Mouse (Mus musculus) forebrain, embryonic 15.5 days (tissue): Measurements from ENCODE around the gene Dnah11. TPM values are rescaled to one million over a fixed set of nuclear protein-coding genes. Genes with fewer than 3 reads are reported as not detected.
"Not testable (repeated sequence)": the region's sequence is repeated elsewhere in the genome, so short reads cannot be mapped to it uniquely, and the experiment has no call there.

ENCODE experiments used
- ATAC-seq: fragments of 200-750 bp; cut with Nextera tagmentation; replicated peaks from 2 replicates; pipeline ENCODE4 v1.8.0; 2017; ENCODE audit warnings: mild to moderate bottlenecking, moderate TSS enrichment, moderate library complexity
- H3K27ac ChIP-seq: fragments of 300-500 bp; sonication (generic); replicated peaks from 2 replicates; pipeline ENCODE4 v1.5.1; 2015; ENCODE audit warnings: mild to moderate bottlenecking, inconsistent platforms
- H3K27me3 ChIP-seq: fragments of 300-500 bp; sonication (generic); 2 replicates; pipeline ENCODE4 v1.6.1; 2015; ENCODE audit warnings: inconsistent platforms
- H3K36me3 ChIP-seq: fragments of 300-500 bp; sonication (generic); 2 replicates; pipeline ENCODE4 v1.6.1; 2015; ENCODE audit warnings: mild to moderate bottlenecking, inconsistent platforms
- H3K4me1 ChIP-seq: fragments of 300-500 bp; sonication (generic); 2 replicates; pipeline ENCODE4 v1.6.1; 2015; ENCODE audit warnings: inconsistent platforms
- H3K4me2 ChIP-seq: fragments of 300-500 bp; sonication (generic); replicated peaks from 2 replicates; pipeline ENCODE4 v1.6.1; 2015; ENCODE audit warnings: mild to moderate bottlenecking, inconsistent platforms
- H3K4me3 ChIP-seq: fragments of 300-500 bp; sonication (generic); 2 replicates; pipeline ENCODE4 v1.5.1; 2015; ENCODE audit warnings: mild to moderate bottlenecking, inconsistent platforms
- H3K9ac ChIP-seq: fragments of 300-500 bp; sonication (generic); replicated peaks from 2 replicates; pipeline ENCODE4 v1.6.1; 2015; ENCODE audit warnings: mild to moderate bottlenecking, inconsistent platforms
- H3K9me3 ChIP-seq: fragments of 300-500 bp; sonication (generic); 2 replicates; pipeline ENCODE4 v1.6.1; 2016; ENCODE audit warnings: inconsistent platforms
- WGBS: fragments of 180-500 bp; shearing (Covaris S2); methylation state at CpG from one replicate; pipeline ENCODE4 v1.1.7; 2015; ENCODE audit warnings: mixed read lengths; 5-methylcytosine and 5-hydroxymethylcytosine counted together
- polyA plus RNA-seq: library from polyadenylated mRNA; unstranded; fragments of >200 nt; fragmentation: Nextera tagmentation; extraction: Ambion mirVana; gene quantifications from 2 replicates; pipeline ENCODE4 v1.2.1, GENCODE M21; 2015

Dnah11 gene
- polyA plus RNA-seq, 1 experiment from 2014 or later: 0.46 TPM

DNA sequence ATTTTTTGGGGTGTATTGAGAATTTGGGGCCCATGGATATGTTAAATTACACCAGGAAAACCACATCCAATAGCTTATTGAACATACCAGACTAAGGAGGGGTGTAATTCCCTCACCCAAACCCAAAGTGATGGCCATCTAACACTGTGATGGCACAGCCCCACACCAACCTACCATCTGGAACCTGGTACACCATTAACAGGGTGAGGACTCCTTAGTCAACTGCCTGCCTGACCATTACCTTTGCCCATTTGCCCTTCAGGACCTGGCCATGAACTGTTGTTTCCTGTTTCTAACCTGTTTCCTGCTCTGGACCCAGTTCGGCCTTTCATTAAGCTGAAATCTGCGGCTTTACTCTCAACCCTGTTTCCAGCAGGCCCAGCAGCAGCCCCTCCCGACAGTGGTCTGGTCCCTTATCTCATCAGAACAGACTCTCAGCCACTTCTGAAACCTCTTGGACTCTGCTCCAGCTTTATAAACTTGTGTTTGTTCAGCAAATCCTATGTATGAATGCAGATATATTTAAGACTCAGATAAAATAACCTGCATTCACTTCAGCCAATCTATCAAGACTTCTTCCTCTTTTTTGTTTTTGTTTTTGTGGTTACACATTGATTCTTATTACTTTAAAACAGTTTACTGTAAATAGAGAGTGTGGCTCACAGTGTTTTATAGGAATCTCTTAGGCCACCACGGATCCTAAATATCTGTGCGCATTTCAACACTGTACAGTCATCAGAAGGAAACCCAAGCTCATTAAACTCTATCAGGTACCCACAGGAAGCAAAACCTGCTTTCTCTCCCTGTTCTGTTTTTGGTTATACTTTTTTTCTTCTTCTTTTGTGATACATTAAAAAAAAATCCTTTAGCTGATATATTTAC, 251.8 kb downstream of the Dnah11 start:
- Histone ChIP-seq H3K4me3 (no peak overlapping the region), H3K4me2 (no peak overlapping the region), H3K27ac (no peak overlapping the region), H3K4me1 (no peaks in the 10 kb centered on the region), H3K9me3 (no peaks in the 10 kb centered on the region), H3K36me3 (no peaks in the 10 kb centered on the region), H3K27me3 (no peaks in the 10 kb centered on the region), H3K9ac (no peak overlapping the region)
- ATAC-seq: no peak
- 87% methylated on average over 5 of the region's 5 CpGs for WGBS

DNA sequence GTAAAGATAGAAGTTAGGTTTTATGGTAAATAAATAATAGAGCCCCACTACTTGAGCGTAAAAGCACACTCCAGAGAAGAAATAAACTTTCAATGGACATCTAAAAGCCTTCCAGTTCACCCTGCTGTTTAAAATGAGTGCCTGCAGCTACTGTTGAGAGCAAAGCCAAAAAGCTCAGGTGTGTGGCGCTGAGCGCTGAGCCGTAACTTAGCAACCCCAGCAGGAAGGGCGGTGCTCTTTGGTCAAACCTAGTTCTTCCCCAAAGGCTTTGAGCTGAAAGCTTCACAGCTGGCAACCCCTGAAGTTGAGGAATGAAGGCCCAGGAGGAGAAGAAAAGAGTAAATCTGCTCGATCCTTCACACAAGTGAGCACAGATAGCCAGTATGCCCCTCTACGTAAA, 256.9 kb downstream of the Dnah11 start:
- ATAC-seq: no peak
- Histone ChIP-seq H3K27me3 (no peaks in the 10 kb centered on the region), H3K27ac (no peak overlapping the region), H3K4me3 (no peak overlapping the region), H3K4me1 (no peaks in the 10 kb centered on the region), H3K9me3 (no peaks in the 10 kb centered on the region), H3K36me3 (no peaks in the 10 kb centered on the region), H3K4me2 (no peak overlapping the region), H3K9ac (no peak overlapping the region)
- 29% methylated on average over 7 of the region's 7 CpGs for WGBS

DNA sequence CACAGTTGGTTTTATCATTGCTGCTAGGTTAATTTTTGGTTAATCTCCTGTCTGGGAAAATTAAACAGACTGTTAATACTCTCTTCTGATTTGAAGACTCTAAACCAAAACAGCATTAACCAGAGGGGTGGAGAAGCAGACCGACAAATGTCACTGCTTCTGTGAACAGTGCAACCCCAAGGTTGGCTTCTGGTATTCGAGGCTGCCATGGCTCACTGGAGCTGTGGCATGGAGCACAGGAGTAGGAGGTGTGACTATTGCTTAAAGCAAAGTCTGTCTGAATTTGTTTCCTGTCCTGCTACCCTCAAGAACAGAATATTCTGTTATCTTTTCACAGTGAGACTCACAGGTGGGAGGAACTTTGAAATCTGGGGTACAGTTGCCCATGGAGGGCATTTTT, 260.6 kb downstream of the Dnah11 start:
- H3K9me3 ChIP-seq: no peaks in the 10 kb centered on the region
- no peak overlapping the region for H3K27ac ChIP-seq
- H3K4me3 ChIP-seq: no peak overlapping the region
- H3K4me1 ChIP-seq: no peaks in the 10 kb centered on the region
- ATAC-seq: no peak
- H3K4me2 ChIP-seq: no peak overlapping the region
- WGBS: 76% methylated on average over 2 of the region's 2 CpGs
- H3K9ac ChIP-seq: no peak overlapping the region
- H3K36me3 ChIP-seq: no peaks in the 10 kb centered on the region
- H3K27me3 ChIP-seq: no peaks in the 10 kb centered on the region

DNA sequence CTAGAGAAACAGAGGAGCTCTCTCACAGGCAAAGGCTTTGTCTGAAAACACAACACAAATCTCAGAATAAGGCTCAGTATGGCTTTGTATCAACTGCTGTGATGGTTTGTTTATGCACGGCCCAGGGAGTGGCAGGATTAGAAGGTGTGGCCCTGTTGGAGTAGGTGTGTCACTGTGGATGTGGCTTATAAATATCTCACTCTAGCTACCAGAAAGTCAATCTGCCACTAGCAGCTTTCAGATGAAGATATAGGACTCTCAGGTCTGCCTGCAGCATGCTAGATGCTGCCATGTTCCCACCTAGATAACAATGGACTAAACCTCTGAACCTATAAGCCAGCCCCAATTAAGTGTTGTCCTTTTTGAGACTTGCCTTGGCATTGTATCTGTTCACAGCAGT, 266.8 kb downstream of the Dnah11 start:
- Histone ChIP-seq H3K9ac (no peak overlapping the region), H3K4me3 (no peak overlapping the region), H3K27ac (no peak overlapping the region), H3K4me1 (no peaks in the 10 kb centered on the region), H3K4me2 (no peak overlapping the region), H3K27me3 (no peaks in the 10 kb centered on the region), H3K36me3 (no peaks in the 10 kb centered on the region), H3K9me3 (no peaks in the 10 kb centered on the region)
- WGBS: 76% methylated on average over 1 of the region's 1 CpGs
- ATAC-seq: no peak

DNA sequence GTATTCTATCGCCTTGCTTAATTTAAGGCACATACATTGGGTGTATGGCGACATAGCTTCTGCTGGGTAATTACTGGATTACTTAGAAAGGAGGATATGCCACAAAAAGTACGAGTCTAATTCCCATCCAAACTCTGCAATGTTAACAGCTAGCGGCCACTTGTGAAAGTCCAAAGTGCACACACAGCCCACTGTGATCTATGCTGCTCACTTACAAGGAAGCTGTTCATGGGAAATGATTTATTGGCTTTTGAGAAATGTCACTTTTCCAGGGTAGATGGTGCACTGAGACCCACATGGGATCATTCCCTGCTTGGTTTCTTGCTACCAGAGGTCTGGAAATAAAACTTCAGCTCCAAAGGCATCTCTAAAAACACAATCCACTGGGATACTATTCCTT, 269.1 kb downstream of the Dnah11 start:
- H3K27ac ChIP-seq: no peak overlapping the region
- H3K4me2 ChIP-seq: no peak overlapping the region
- WGBS: 87% methylated on average over 4 of the region's 4 CpGs

DNA sequence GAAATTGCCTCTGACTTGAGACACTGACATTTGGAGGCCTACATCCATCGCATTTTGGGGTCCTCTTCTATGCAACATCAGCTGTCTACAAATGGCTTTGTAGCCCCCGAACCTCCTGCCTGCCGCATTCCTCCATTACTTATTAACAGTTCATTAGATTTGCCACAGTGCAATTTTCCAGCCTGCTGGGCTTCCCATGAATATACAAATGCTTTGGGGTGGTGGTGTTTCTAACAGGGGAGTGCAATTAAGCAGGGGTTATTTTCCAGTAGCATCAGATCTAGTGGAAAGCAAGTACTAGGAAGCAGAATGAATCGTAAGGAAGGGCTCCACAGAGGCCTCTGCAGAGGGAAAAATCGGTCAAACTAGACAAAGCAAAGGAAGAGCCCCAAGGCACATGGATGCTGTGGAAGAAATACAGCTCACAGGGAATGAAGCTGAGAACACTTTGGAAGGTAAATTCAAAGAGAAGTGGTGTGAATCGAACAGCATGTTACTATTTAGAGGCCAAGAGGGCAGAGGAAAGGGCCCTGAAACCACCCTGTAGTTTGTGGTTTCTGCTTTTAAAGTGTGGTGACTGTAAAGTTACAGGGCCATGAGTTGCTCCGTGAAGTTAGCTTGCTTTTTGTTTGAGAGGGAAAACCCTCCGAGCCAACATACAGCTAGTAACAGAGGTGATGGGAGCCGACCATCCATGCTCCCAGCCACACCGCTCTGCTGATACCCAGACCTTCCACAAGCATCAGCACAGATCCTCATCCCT, 282.8 kb downstream of the Dnah11 start:
- no peaks in the 10 kb centered on the region for H3K9me3 ChIP-seq
- peaks cover 22% of the 10 kb centered on the region for H3K4me1 ChIP-seq
- H3K27me3 ChIP-seq: no peaks in the 10 kb centered on the region
- H3K4me3 ChIP-seq: no peak overlapping the region
- H3K9ac ChIP-seq: no peak overlapping the region
- WGBS: 28% methylated on average over 10 of the region's 10 CpGs
- no peak overlapping the region for H3K4me2 ChIP-seq
- H3K27ac ChIP-seq: no peak overlapping the region
- no peaks in the 10 kb centered on the region for H3K36me3 ChIP-seq
- ATAC-seq: no peak

More for the DNA sequence above, 269.1 kb downstream of the Dnah11 start:
- Histone ChIP-seq H3K4me3 (no peak overlapping the region), H3K36me3 (no peaks in the 10 kb centered on the region), H3K9me3 (no peaks in the 10 kb centered on the region), H3K4me1 (no peaks in the 10 kb centered on the region), H3K27me3 (no peaks in the 10 kb centered on the region), H3K9ac (no peak overlapping the region)
- ATAC-seq: no peak

DNA sequence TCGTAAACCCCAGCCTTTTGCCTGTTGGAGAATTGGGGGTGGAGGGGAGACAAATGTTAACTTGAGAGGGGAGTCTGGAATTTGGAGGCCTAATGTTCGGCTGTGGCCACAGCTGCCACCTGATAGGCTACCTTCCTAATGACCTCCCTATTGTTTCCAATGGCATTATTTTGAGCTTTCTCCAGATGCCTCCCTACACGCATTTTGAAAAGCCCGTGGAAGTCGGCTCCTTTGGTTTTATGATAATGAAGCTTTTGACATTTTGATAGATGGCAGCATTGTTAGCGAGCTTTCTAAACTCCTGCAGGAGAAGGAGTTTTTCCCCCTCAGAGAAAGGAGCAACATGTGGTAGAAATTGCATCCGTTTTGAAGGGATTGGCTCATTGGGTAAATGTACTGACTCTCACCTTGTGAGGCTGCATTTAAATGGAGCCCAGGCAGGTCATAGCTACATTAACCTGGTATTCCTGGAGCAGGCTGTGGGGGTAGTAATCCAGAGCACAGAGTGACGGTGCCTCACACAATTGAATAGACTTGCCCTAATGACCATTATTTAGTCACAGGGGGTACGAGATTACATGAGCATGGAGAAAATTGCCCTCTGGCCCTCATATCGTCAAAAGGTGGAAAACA, 284.1 kb downstream of the Dnah11 start:
- Histone ChIP-seq H3K9ac (no peak overlapping the region), H3K4me1 (peaks cover 22% of the 10 kb centered on the region), H3K4me3 (no peak overlapping the region), H3K4me2 (no peak overlapping the region), H3K9me3 (no peaks in the 10 kb centered on the region), H3K27me3 (no peaks in the 10 kb centered on the region), H3K36me3 (no peaks in the 10 kb centered on the region), H3K27ac (no peak overlapping the region)
- WGBS: 11% methylated on average over 10 of the region's 10 CpGs
- no peak for ATAC-seq

DNA sequence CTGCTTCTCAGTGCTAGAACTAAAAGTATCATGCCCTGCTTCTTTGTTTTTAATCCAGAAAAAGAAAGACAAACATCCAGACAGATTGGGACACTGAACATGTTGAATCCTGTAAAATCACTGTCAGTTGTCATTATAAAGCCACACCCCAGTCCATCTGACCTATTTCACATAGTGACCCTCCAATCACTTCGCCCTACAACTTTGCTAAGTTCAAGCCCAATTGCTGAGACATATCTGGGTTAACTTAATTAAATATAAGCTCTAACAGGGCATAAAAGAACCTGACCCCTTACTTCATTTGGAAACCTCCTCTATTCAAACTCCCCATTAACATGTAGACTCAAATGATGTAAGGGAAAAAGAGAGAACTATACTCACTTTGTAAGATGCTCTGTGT, 287.4 kb downstream of the Dnah11 start:
- no peak overlapping the region for H3K9ac ChIP-seq
- H3K36me3 ChIP-seq: no peaks in the 10 kb centered on the region
- 79% methylated on average over 1 of the region's 1 CpGs for WGBS
- no peak overlapping the region for H3K27ac ChIP-seq
- H3K27me3 ChIP-seq: no peaks in the 10 kb centered on the region
- no peaks in the 10 kb centered on the region for H3K9me3 ChIP-seq
- no peak overlapping the region for H3K4me3 ChIP-seq
- peaks cover 20% of the 10 kb centered on the region for H3K4me1 ChIP-seq
- ATAC-seq: no peak
- no peak overlapping the region for H3K4me2 ChIP-seq

DNA sequence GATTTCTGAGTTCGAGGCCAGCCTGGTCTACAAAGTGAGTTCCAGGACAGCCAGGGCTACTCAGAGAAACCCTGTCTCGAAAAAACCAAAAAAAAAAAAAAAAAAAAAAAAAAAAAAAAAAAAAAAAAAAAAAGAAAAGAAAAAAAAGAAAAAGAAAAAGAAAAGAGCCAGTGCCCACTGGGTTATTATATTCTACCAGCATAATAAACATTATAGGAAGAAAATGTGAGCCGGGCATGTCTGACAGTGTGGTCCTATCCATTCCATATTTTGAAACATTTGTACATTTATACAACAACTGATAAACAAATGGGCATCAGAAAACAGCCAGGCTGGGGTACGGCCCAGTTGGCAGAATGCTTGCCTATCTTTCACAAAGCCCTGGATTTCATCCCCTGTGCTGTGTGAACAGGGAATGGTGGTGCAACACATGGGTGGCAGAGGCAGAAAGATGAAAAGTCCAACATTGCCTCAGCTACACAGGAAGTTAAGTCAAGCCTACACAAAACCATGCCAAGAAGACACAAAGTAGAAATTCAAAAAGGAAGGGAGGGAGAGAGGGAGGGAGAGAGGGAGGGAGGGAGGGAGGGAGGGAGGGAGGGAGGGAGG, 293.5 kb downstream of the Dnah11 start:
- not testable (repeated sequence) for H3K36me3 ChIP-seq, H3K9ac ChIP-seq, H3K4me3 ChIP-seq, ATAC-seq, H3K4me1 ChIP-seq, H3K9me3 ChIP-seq, H3K4me2 ChIP-seq, H3K27me3 ChIP-seq, H3K27ac ChIP-seq
- WGBS: 84% methylated on average over 4 of the region's 4 CpGs

DNA sequence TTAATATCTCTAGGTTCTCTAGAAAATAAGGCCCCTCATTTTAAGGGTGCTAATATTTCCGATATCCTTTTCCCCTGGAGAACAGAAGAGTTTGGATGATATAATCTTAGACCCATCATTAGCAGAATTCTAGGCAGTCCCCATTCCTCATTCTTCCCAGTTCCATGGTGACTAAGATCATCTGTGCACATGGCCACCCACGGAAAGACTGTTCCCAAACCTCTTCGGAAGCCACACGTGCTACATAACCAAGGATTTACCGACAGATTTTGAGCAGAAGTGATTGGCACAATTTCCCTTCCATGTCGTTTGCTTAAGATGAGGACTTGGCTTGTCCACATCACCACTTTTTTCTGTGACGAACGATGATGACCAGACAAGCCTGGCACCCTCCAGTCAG, 295.2 kb downstream of the Dnah11 start:
- H3K9me3 ChIP-seq: no peaks in the 10 kb centered on the region
- H3K4me3 ChIP-seq: no peak overlapping the region
- ATAC-seq: no peak
- H3K4me2 ChIP-seq: no peak overlapping the region
- 87% methylated on average over 8 of the region's 8 CpGs for WGBS
- H3K27ac ChIP-seq: no peak overlapping the region
- H3K36me3 ChIP-seq: no peaks in the 10 kb centered on the region
- H3K4me1 ChIP-seq: no peaks in the 10 kb centered on the region
- no peaks in the 10 kb centered on the region for H3K27me3 ChIP-seq
- no peak overlapping the region for H3K9ac ChIP-seq

DNA sequence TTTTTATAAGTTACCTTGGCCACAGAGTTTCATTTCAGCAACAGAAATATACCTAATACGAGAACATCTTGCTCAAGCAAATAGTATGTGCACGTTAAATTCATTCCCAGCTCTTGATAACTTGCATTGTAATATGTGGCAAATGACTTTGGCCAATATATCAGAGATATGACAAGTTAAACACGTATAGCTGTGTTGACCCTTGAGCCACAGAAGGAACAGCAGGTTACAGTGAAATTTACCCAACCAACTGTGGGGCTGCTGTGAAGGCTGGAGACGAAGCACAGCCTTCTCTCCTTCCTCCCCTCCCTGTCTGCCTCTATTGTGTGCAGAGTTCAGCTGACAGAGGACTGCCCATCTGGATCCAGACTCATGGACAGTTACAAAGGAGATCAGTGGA, 297.5 kb downstream of the Dnah11 start:
- WGBS: 66% methylated on average over 2 of the region's 4 CpGs
- not testable (repeated sequence) for H3K36me3 ChIP-seq

DNA sequence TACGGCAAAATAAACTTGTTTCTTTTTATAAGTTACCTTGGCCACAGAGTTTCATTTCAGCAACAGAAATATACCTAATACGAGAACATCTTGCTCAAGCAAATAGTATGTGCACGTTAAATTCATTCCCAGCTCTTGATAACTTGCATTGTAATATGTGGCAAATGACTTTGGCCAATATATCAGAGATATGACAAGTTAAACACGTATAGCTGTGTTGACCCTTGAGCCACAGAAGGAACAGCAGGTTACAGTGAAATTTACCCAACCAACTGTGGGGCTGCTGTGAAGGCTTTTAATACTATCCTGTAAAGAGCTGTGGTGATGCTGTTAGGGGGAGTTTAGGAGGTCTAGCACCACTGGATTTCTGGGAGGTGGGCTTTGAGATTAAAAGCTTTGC, 298.0 kb downstream of the Dnah11 start:
- WGBS: 83% methylated on average over 1 of the region's 4 CpGs
- not testable (repeated sequence) for H3K27ac ChIP-seq, H3K9ac ChIP-seq, H3K27me3 ChIP-seq, H3K36me3 ChIP-seq, H3K9me3 ChIP-seq, H3K4me1 ChIP-seq, H3K4me2 ChIP-seq, H3K4me3 ChIP-seq, ATAC-seq

More for the DNA sequence above, 297.5 kb downstream of the Dnah11 start:
- H3K9me3 ChIP-seq, H3K27ac ChIP-seq, ATAC-seq, H3K4me3 ChIP-seq, H3K9ac ChIP-seq, H3K4me1 ChIP-seq, H3K27me3 ChIP-seq, H3K4me2 ChIP-seq: not testable (repeated sequence)
